Mouse (Mus musculus) G1E (cell line): ENCODE results near the gene Fam98c. TPM values are rescaled to one million over a fixed set of nuclear protein-coding genes. Genes with fewer than 3 reads are reported as not detected.
A peak's percentile ranks its signal among the peaks of the same experiment; 100 is the strongest.

Experiments
- ATAC-seq: 2 replicates; pipeline ENCODE4 v1.8.0; 2016; ENCODE audit warnings: mild to moderate bottlenecking; ENCODE audit not compliant: insufficient number of reproducible peaks, poor library complexity, low FRiP score, severe bottlenecking; ENCODE audit errors: extremely low read depth
- DNase-seq: peaks from one replicate; pipeline ENCODE4 v3.0.0; 2012; ENCODE audit warnings: low spot score
- H3K27me3 ChIP-seq: 2 replicates; pipeline ENCODE4 v1.6.1; 2012; ENCODE audit warnings: mild to moderate bottlenecking, low read length, inconsistent platforms; ENCODE audit not compliant: insufficient read depth
- H3K36me3 ChIP-seq: replicated peaks from 2 replicates; pipeline ENCODE3; 2012; ENCODE audit warnings: mild to moderate bottlenecking, inconsistent platforms
- H3K4me1 ChIP-seq: 2 replicates; pipeline ENCODE4 v1.6.1; 2012; ENCODE audit warnings: low read depth, low read length, inconsistent platforms, mixed read lengths; ENCODE audit not compliant: insufficient read depth
- H3K4me3 ChIP-seq: 2 replicates; pipeline ENCODE4 v1.5.1; 2012; ENCODE audit warnings: low read depth, mild to moderate bottlenecking, inconsistent platforms, low read length, moderate library complexity, mixed read lengths
- H3K9me3 ChIP-seq: replicated peaks from 2 replicates; pipeline ENCODE4 v1.6.1; 2012; ENCODE audit warnings: inconsistent platforms
- CTCF ChIP-seq: IDR thresholded peaks from 2 replicates; pipeline ENCODE4 v1.5.1; 2012; ENCODE audit warnings: low read depth, low read length, inconsistent platforms, mixed read lengths
- GATA1 ChIP-seq: IDR thresholded peaks from 2 replicates; pipeline ENCODE4 v1.6.1; 2012; ENCODE audit warnings: borderline replicate concordance, low read length, inconsistent platforms, mixed read lengths
- GATA2 ChIP-seq: IDR thresholded peaks from 2 replicates; pipeline ENCODE4 v1.6.1; 2012; ENCODE audit warnings: low read depth, low read length, inconsistent platforms, borderline replicate concordance
- POLR2AphosphoS5 ChIP-seq: IDR thresholded peaks from 2 replicates; pipeline ENCODE4 v1.6.1; 2012; ENCODE audit warnings: low read depth, low read length, inconsistent platforms; ENCODE audit not compliant: insufficient replicate concordance
- TAL1 ChIP-seq: conservative IDR thresholded peaks from 2 replicates; pipeline ENCODE4 v1.6.1; 2012; ENCODE audit warnings: low read depth, low read length, inconsistent platforms, mixed read lengths
- polyA plus RNA-seq: library from polyadenylated mRNA; stranded (reverse); fragments of >175 nt; gene quantifications from 2 replicates; pipeline ENCODE4 v1.2.3, GENCODE M21; 2012
- total RNA-seq, 2 experiments: library from RNA; stranded (forward) in 1 of 2; stranded (reverse) in 1 of 2; fragments of 200-1000 nt in 1 of 2; fragments of >200 nt in 1 of 2; fragmentation: Nextera tagmentation in 1 of 2; gene quantifications; 2 replicates each; pipeline ENCODE4 v1.2.3; 2014 to 2017

Gene Fam98c
- total and polyA plus RNA-seq, 3 experiments, result 21.9 to 70.4 (median 33.9) TPM

GRCm38 (mm10) chr7:29126173-29126915 lies 29.7 kb downstream of the Fam98c start:
- no peak for ATAC-seq
- TF ChIP-seq GATA2 (no peak), GATA1 (no peak), CTCF (peak; percentile 86)

GRCm38 (mm10) chr7:29124970-29125369 lies 31.1 kb downstream of the Fam98c start, which contains the start of gene Ryr1:
Gene Ryr1 (minus strand): TSS chr7:29125179.
- no peaks in the 10 kb centered on the region for H3K9me3 ChIP-seq
- ATAC-seq (peak; percentile 54), DNase-seq (peak; percentile 38)
- H3K27me3 ChIP-seq, result peaks cover 23% of the 10 kb centered on the region
- peaks cover 19% of the 10 kb centered on the region for H3K4me1 ChIP-seq
- peak within 1 kb of the TSS; percentile 60; the same call in 1 of the 2 replicates for H3K4me3 ChIP-seq
- TF ChIP-seq POLR2AphosphoS5 (no peak), GATA1 (no peak), TAL1 (no peak), GATA2 (no peak), CTCF (no peak)
- H3K36me3 ChIP-seq, result no peaks in the 10 kb centered on the region

More at GRCm38 (mm10) chr7:29126173-29126915, 29.7 kb downstream of the Fam98c start:
- peak; percentile 48 for DNase-seq
- H3K9me3 ChIP-seq, result no peaks in the 10 kb centered on the region
- H3K4me1 ChIP-seq, result peaks cover 19% of the 10 kb centered on the region
- H3K36me3 ChIP-seq, result no peaks in the 10 kb centered on the region
- H3K4me3 ChIP-seq, result no peak overlapping the region
- peaks cover 20% of the 10 kb centered on the region for H3K27me3 ChIP-seq

DNA sequence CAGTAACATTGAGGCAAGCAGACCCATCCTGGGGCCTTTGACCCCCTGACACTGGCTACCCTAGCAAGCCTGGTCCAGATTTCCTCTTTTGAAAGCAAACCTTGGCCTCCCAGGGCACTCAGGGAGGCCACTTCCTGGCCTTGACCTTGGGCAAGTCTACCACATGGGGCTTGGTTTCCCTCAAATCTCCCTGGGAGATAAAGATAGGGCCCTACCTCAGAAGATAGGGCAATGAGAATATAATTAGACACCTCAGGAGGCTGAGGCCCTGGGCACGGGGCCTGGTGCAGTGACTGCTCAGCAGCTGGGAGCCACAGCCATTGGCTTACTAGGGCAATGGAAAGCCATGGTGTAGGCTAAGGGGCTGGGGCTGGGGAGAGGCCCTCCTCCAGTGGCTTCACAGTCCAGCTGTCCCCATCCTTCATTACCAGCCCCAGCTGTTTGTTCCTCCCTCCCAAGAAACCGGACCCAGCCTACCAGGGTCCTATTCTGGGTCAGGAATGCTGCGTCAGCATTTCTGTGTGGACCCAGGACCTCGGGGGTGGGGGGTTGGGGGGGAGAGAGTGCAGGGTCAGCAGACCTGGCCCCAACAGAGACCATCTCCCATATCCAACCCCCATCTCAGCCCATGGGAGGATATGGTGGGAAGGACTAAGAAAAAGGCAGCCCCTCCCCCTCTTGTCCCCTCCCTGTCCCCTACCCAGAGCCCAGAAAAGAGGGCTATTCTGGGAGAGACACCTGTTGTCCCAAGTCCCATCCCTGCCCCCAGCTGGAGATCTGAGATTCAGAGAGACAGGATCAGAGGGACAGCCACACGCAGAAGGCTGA lies 32.3 kb downstream of the Fam98c start:
- Histone ChIP-seq H3K9me3 (no peaks in the 10 kb centered on the region), H3K4me3 (no peak overlapping the region), H3K36me3 (no peaks in the 10 kb centered on the region), H3K27me3 (peaks cover 26% of the 10 kb centered on the region), H3K4me1 (peaks cover 19% of the 10 kb centered on the region)
- DNase-seq, result no peak
- no peak for ATAC-seq
- TF ChIP-seq TAL1 (no peak), CTCF (no peak), GATA2 (no peak)

DNA sequence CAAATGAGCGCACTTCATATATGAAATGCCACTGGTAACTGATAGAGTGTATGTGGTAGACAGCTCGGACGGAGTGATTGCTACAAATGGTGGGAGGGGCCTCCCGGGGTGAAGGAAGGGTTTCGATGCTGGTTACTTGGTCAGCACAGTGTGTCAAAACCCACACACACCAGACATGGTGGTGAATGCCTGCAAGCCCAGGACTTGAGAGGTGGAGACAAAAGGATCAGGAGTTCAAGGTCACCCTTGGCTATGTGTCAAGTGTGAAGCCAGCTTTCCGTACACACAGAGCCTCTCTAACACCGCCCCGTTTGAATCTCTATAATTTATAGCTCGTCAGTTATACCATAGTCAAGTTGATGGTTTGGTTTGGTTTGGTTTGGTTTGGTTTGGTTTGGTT lies 33.2 kb downstream of the Fam98c start:
- no peaks in the 10 kb centered on the region for H3K36me3 ChIP-seq
- H3K4me3 ChIP-seq, result no peak overlapping the region
- peaks cover 19% of the 10 kb centered on the region for H3K4me1 ChIP-seq
- ATAC-seq (no peak), DNase-seq (no peak)
- no peak for TF ChIP-seq TAL1
- no peak for TF ChIP-seq GATA1
- no peak for TF ChIP-seq POLR2AphosphoS5
- peaks cover 34% of the 10 kb centered on the region for H3K27me3 ChIP-seq
- H3K9me3 ChIP-seq, result no peaks in the 10 kb centered on the region

DNA sequence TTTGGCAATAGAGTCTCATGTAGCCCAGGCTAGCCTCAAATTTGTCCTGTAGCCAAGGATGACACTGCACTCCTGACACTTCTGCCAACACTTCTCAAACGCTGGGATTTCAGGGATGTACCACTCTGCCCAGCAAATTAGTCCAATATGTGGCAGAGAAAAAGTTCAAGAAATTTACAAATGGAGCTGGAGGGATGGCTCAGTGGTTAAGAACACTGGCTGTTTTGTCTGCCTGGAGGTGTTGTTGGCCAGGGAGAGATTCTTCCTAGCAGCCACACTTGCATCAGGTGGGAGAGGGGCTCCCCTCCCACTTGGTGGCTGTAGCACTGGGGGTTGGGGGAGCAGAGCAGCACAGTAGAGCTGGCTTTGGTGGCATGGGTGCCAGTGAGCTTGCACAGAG lies 36.5 kb downstream of the Fam98c start:
- TF ChIP-seq GATA1 (no peak), CTCF (no peak), TAL1 (no peak), POLR2AphosphoS5 (no peak), GATA2 (no peak)
- H3K27me3 ChIP-seq, result peaks cover 31% of the 10 kb centered on the region

GRCm38 (mm10) chr7:29118142-29118851 lies 37.7 kb downstream of the Fam98c start:
- no peaks in the 10 kb centered on the region for H3K4me1 ChIP-seq
- DNase-seq, result no peak
- no peaks in the 10 kb centered on the region for H3K36me3 ChIP-seq
- no peak for ATAC-seq
- peaks cover 23% of the 10 kb centered on the region for H3K27me3 ChIP-seq
- TF ChIP-seq GATA1, result no peak
- no peak for TF ChIP-seq GATA2
- TF ChIP-seq POLR2AphosphoS5, result no peak
- TF ChIP-seq TAL1, result no peak
- TF ChIP-seq CTCF, result no peak
- no peak overlapping the region for H3K4me3 ChIP-seq
- no peaks in the 10 kb centered on the region for H3K9me3 ChIP-seq

More for the DNA sequence above, 36.5 kb downstream of the Fam98c start:
- no peak overlapping the region for H3K4me3 ChIP-seq
- ATAC-seq, result no peak
- H3K36me3 ChIP-seq, result no peaks in the 10 kb centered on the region
- DNase-seq, result no peak
- peaks cover 3% of the 10 kb centered on the region for H3K4me1 ChIP-seq
- no peaks in the 10 kb centered on the region for H3K9me3 ChIP-seq
